Mouse (Mus musculus): Measurements from ENCODE around the gene Upp2.

DNA sequence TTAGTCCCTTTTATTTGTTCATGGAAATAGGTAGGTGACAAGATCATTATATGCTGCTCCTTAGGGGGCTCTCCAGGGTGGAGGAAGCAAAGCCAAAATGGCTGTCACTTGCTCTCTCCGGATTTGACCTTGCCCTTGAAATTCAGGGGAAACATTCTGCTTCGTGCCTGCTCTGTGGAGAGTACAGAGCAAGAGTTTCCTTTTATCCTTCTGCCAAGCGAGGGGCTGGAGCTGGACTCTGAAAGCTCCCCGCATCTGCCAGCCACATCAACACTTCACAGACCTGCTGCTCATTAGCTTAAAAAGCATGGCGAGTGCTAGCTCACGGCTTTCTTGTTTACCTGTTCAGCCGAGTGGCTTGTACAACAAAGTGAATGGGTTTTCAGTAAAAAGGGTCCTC, 220.3 kb downstream of the Upp2 start:
- TF ChIP-seq CTCF (IDR thresholded peaks at IDR 0.05; ENCODE audit: low read depth, low read length) (no peak), POLR2A (IDR thresholded peaks at IDR 0.05; ENCODE audit: extremely low read depth, insufficient read depth, low read length) (no peak)
